Mouse (Mus musculus) liver, embryonic 15.5 days (tissue): Measurements from ENCODE around the gene Tcf19. TPM values are rescaled to one million over a fixed set of nuclear protein-coding genes. Genes with fewer than 3 reads are reported as not detected.

Source experiments
- ATAC-seq: fragments of 200-750 bp; cut with Nextera tagmentation; 2 replicates; pipeline ENCODE4 v1.8.0; 2017; ENCODE audit warnings: moderate number of reproducible peaks, mild to moderate bottlenecking, moderate library complexity; ENCODE audit not compliant: insufficient read depth
- H3K27ac ChIP-seq: fragments of 300-500 bp; sonication (generic); replicated peaks from 2 replicates; pipeline ENCODE4 v1.5.1; 2015; ENCODE audit warnings: mild to moderate bottlenecking, inconsistent platforms
- H3K27me3 ChIP-seq: fragments of 300-500 bp; sonication (generic); 2 replicates; pipeline ENCODE4 v1.6.1; 2015; ENCODE audit warnings: mild to moderate bottlenecking, inconsistent platforms
- H3K36me3 ChIP-seq: fragments of 300-500 bp; sonication (generic); replicated peaks from 2 replicates; pipeline ENCODE4 v1.6.1; 2015; ENCODE audit warnings: moderate library complexity, mild to moderate bottlenecking, inconsistent platforms
- H3K4me1 ChIP-seq: fragments of 300-500 bp; sonication (generic); replicated peaks from 2 replicates; pipeline ENCODE4 v1.6.1; 2015; ENCODE audit warnings: inconsistent platforms
- H3K4me2 ChIP-seq: fragments of 300-500 bp; sonication (generic); 2 replicates; pipeline ENCODE4 v1.6.1; 2015; ENCODE audit warnings: moderate library complexity, mild to moderate bottlenecking, inconsistent platforms
- H3K4me3 ChIP-seq: fragments of 300-500 bp; sonication (generic); replicated peaks from 2 replicates; pipeline ENCODE4 v1.5.1; 2015; ENCODE audit warnings: mild to moderate bottlenecking, inconsistent platforms
- H3K9ac ChIP-seq: fragments of 300-500 bp; sonication (generic); 2 replicates; pipeline ENCODE4 v1.6.1; 2015; ENCODE audit warnings: moderate library complexity, mild to moderate bottlenecking, inconsistent platforms
- H3K9me3 ChIP-seq: fragments of 300-500 bp; sonication (generic); replicated peaks from 2 replicates; pipeline ENCODE4 v1.6.1; 2016; ENCODE audit warnings: inconsistent platforms
- WGBS: fragments of 180-500 bp; shearing (Covaris S2); methylation state at CpG from one replicate; pipeline ENCODE4 v1.1.7; 2015; ENCODE audit warnings: mixed read lengths; ENCODE audit not compliant: insufficient replicate concordance; 5-methylcytosine and 5-hydroxymethylcytosine counted together
- polyA plus RNA-seq: library from polyadenylated mRNA; unstranded; fragments of >200 nt; fragmentation: Nextera tagmentation; extraction: Ambion mirVana; gene quantifications from 2 replicates; pipeline ENCODE4 v1.2.1, GENCODE M21; 2015

Gene Tcf19
- polyA plus RNA-seq, 1 experiment from 2014 or later, result 44.6 TPM

GRCm38 (mm10) chr17:35507556-35508260 lies 8.9 kb downstream of the Tcf19 start:
- Histone ChIP-seq H3K27ac (no peak overlapping the region), H3K27me3 (peaks cover 66% of the 10 kb centered on the region), H3K4me2 (no peak overlapping the region), H3K9me3 (no peaks in the 10 kb centered on the region), H3K36me3 (peaks cover 6% of the 10 kb centered on the region), H3K4me1 (no peaks in the 10 kb centered on the region), H3K9ac (no peak overlapping the region), H3K4me3 (no peak overlapping the region)
- 13% methylated on average over 13 of the region's 13 CpGs for WGBS
- no peak for ATAC-seq

- H3K4me2 ChIP-seq, result no peak overlapping the region
- WGBS, result 14% methylated on average over 10 of the region's 10 CpGs
- no peak overlapping the region for H3K9ac ChIP-seq
- H3K36me3 ChIP-seq, result no peaks in the 10 kb centered on the region
- no peaks in the 10 kb centered on the region for H3K9me3 ChIP-seq
- H3K27ac ChIP-seq, result no peak overlapping the region
- ATAC-seq, result no peak
- peaks cover 74% of the 10 kb centered on the region for H3K27me3 ChIP-seq
- no peaks in the 10 kb centered on the region for H3K4me1 ChIP-seq
- H3K4me3 ChIP-seq, result no peak overlapping the region
These were observed 9.7 kb downstream of the Tcf19 start for GRCm38 (mm10) chr17:35506881-35507280.

- H3K4me1 ChIP-seq, result no peaks in the 10 kb centered on the region
- 32% methylated on average over 13 of the region's 13 CpGs for WGBS
- H3K27me3 ChIP-seq, result peaks cover 77% of the 10 kb centered on the region
- H3K36me3 ChIP-seq, result no peaks in the 10 kb centered on the region
- no peak for ATAC-seq
- no peak within 1 kb of the TSS for H3K27ac ChIP-seq
- no peaks in the 10 kb centered on the region for H3K9me3 ChIP-seq
- H3K4me3 ChIP-seq, result no peak within 1 kb of the TSS
- no peak within 1 kb of the TSS for H3K9ac ChIP-seq
- H3K4me2 ChIP-seq, result no peak within 1 kb of the TSS
These were observed 10.8 kb downstream of the Tcf19 start, which contains the start of gene Pou5f1 for GRCm38 (mm10) chr17:35505776-35506175. Pou5f1 (plus strand) TSS chr17:35506018.

- ATAC-seq, result no peak
- 26% methylated on average over 8 of the region's 8 CpGs for WGBS
- no peak overlapping the region for H3K27ac ChIP-seq
- H3K9me3 ChIP-seq, result no peaks in the 10 kb centered on the region
- no peaks in the 10 kb centered on the region for H3K36me3 ChIP-seq
- H3K27me3 ChIP-seq, result peaks cover 76% of the 10 kb centered on the region
- H3K9ac ChIP-seq, result no peak overlapping the region
- H3K4me2 ChIP-seq, result no peak overlapping the region
- no peaks in the 10 kb centered on the region for H3K4me1 ChIP-seq
- H3K4me3 ChIP-seq, result no peak overlapping the region
These were observed 11.8 kb downstream of the Tcf19 start for GRCm38 (mm10) chr17:35504628-35505481.

- Histone ChIP-seq H3K36me3 (no peaks in the 10 kb centered on the region), H3K27ac (no peak overlapping the region), H3K4me2 (no peak overlapping the region), H3K27me3 (peaks cover 66% of the 10 kb centered on the region), H3K4me3 (no peak overlapping the region), H3K4me1 (no peaks in the 10 kb centered on the region), H3K9ac (no peak overlapping the region), H3K9me3 (no peaks in the 10 kb centered on the region)
- 26% methylated on average over 5 of the region's 5 CpGs for WGBS
- no peak for ATAC-seq
These were observed 12.8 kb downstream of the Tcf19 start for GRCm38 (mm10) chr17:35503849-35504248.

GRCm38 (mm10) chr17:35502762-35503161 lies 13.9 kb downstream of the Tcf19 start:
- 33% methylated on average over 5 of the region's 5 CpGs for WGBS
- Histone ChIP-seq H3K36me3 (no peaks in the 10 kb centered on the region), H3K9me3 (no peaks in the 10 kb centered on the region), H3K27ac (no peak overlapping the region), H3K9ac (no peak overlapping the region), H3K4me2 (no peak overlapping the region), H3K27me3 (peaks cover 58% of the 10 kb centered on the region), H3K4me1 (no peaks in the 10 kb centered on the region), H3K4me3 (no peak overlapping the region)
- no peak for ATAC-seq

GRCm38 (mm10) chr17:35502226-35502625 lies 14.4 kb downstream of the Tcf19 start:
- WGBS, result 15% methylated on average over 6 of the region's 6 CpGs
- peaks cover 52% of the 10 kb centered on the region for H3K27me3 ChIP-seq
- no peak overlapping the region for H3K4me2 ChIP-seq
- H3K4me3 ChIP-seq, result no peak overlapping the region
- no peaks in the 10 kb centered on the region for H3K9me3 ChIP-seq
- no peak for ATAC-seq
- H3K4me1 ChIP-seq, result no peaks in the 10 kb centered on the region
- H3K27ac ChIP-seq, result no peak overlapping the region
- H3K9ac ChIP-seq, result no peak overlapping the region
- no peaks in the 10 kb centered on the region for H3K36me3 ChIP-seq

GRCm38 (mm10) chr17:35497124-35497523 lies 19.5 kb downstream of the Tcf19 start:
- no peak overlapping the region for H3K4me3 ChIP-seq
- no peaks in the 10 kb centered on the region for H3K9me3 ChIP-seq
- 71% methylated on average over 7 of the region's 7 CpGs for WGBS
- H3K27me3 ChIP-seq, result peaks cover 5% of the 10 kb centered on the region
- no peaks in the 10 kb centered on the region for H3K4me1 ChIP-seq
- no peak for ATAC-seq
- no peak overlapping the region for H3K9ac ChIP-seq
- H3K36me3 ChIP-seq, result no peaks in the 10 kb centered on the region
- H3K27ac ChIP-seq, result no peak overlapping the region
- H3K4me2 ChIP-seq, result no peak overlapping the region

- Histone ChIP-seq H3K4me1 (no peaks in the 10 kb centered on the region), H3K27me3 (peaks cover 12% of the 10 kb centered on the region), H3K27ac (no peak overlapping the region), H3K9ac (no peak overlapping the region), H3K4me3 (no peak overlapping the region), H3K36me3 (no peaks in the 10 kb centered on the region), H3K4me2 (no peak overlapping the region), H3K9me3 (no peaks in the 10 kb centered on the region)
- ATAC-seq, result no peak
- 57% methylated on average over 5 of the region's 5 CpGs for whole genome bisulfite sequencing
These were observed 26.3 kb downstream of the Tcf19 start for GRCm38 (mm10) chr17:35490320-35490719.

- no peak overlapping the region for H3K9ac ChIP-seq
- no peak for ATAC-seq
- WGBS, result 70% methylated on average over 2 of the region's 2 CpGs
These were observed 28.6 kb downstream of the Tcf19 start for GRCm38 (mm10) chr17:35488041-35488440.

GRCm38 (mm10) chr17:35486726-35487125 lies 29.9 kb downstream of the Tcf19 start:
- H3K27ac ChIP-seq, result no peak overlapping the region
- no peaks in the 10 kb centered on the region for H3K9me3 ChIP-seq
- no peaks in the 10 kb centered on the region for H3K4me1 ChIP-seq
- no peak overlapping the region for H3K4me3 ChIP-seq
- no peak overlapping the region for H3K4me2 ChIP-seq
- no peak for ATAC-seq
- peaks cover 12% of the 10 kb centered on the region for H3K27me3 ChIP-seq
- no peaks in the 10 kb centered on the region for H3K36me3 ChIP-seq
- 36% methylated on average over 10 of the region's 10 CpGs for WGBS
- H3K9ac ChIP-seq, result no peak overlapping the region

More at GRCm38 (mm10) chr17:35488041-35488440, 28.6 kb downstream of the Tcf19 start:
- no peak overlapping the region for H3K4me3 ChIP-seq
- H3K4me2 ChIP-seq, result no peak overlapping the region
- H3K9me3 ChIP-seq, result no peaks in the 10 kb centered on the region
- no peaks in the 10 kb centered on the region for H3K36me3 ChIP-seq
- peaks cover 12% of the 10 kb centered on the region for H3K27me3 ChIP-seq
- H3K4me1 ChIP-seq, result no peaks in the 10 kb centered on the region
- no peak overlapping the region for H3K27ac ChIP-seq
